Mouse (Mus musculus): Measurements from ENCODE around the gene Defb36.

DNA sequence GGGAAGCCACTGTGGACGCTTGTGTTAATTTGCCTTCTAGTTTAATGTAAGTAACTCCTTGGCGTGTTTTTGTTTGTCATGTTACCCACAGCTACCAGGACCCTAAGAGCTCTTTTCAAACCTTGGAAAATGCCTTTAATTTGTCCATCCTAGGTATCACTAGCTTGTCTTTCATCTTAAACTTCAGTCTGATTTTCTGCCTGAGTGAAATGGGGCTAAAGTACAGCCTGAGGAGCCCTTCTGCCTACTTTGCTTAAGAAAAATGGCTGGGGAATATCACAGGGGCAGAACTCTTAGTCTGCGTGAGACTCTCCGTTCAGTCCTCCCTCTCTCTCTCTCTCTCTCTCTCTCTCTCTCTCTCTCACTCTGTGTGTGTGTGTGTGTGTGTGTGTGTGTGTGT, 34.2 kb upstream of the Defb36 start:
- TF ChIP-seq CTCF (IDR thresholded peaks at IDR 0.05; ENCODE audit: control insufficient read depth, insufficient read depth, low read length) (no peak), POLR2A (IDR thresholded peaks at IDR 0.05; ENCODE audit: borderline replicate concordance, control insufficient read depth, low read depth, low read length) (no peak)
